Mouse (Mus musculus) heart, embryonic 14.5 days (tissue): ENCODE measurements at regions not wholly inside any gene's neighbourhood (a gene's known extent, or its start where the extent isn't known, plus 50 kb on each side); places are given as distances from the start of the nearest gene placed in this dataset.

Source experiments
- ATAC-seq: fragments of 200-750 bp; cut with Nextera tagmentation; 2 replicates; pipeline ENCODE4 v1.8.0; 2017; ENCODE audit warnings: low read depth, moderate TSS enrichment; ENCODE audit not compliant: insufficient number of reproducible peaks, insufficient read depth, low FRiP score
- H3K27ac ChIP-seq, 2 experiments: fragments of 200-500 bp in 1 of 2; fragments of 300-500 bp in 1 of 2; sonication (generic) in 1 of 2; replicated peaks in 1 of 2; 2 replicates each; pipeline ENCODE4 v1.5.1; 2012 to 2014; ENCODE audit warnings: low read depth in 2 of 2, low read length in 2 of 2, control low read depth in 1 of 2, mild to moderate bottlenecking in 1 of 2, mixed read lengths in 1 of 2; ENCODE audit not compliant: control insufficient read depth in 1 of 2, insufficient read depth in 1 of 2
- H3K27me3 ChIP-seq: fragments of 300-500 bp; sonication (generic); 2 replicates; pipeline ENCODE4 v1.6.1; 2014; ENCODE audit warnings: mild to moderate bottlenecking, low read length, control low read depth; ENCODE audit not compliant: control insufficient read depth, insufficient read depth
- H3K36me3 ChIP-seq: fragments of 300-500 bp; sonication (generic); 2 replicates; pipeline ENCODE4 v1.6.1; 2014; ENCODE audit warnings: mild to moderate bottlenecking, control low read depth, low read length, mixed read lengths; ENCODE audit not compliant: control insufficient read depth, insufficient read depth
- H3K4me1 ChIP-seq, 2 experiments: fragments of 200-500 bp in 1 of 2; fragments of 300-500 bp in 1 of 2; sonication (generic) in 1 of 2; 2 replicates each; pipeline ENCODE4 v1.6.1; 2012 to 2014; ENCODE audit warnings: low read length in 2 of 2, control low read depth in 1 of 2, mixed read lengths in 1 of 2; ENCODE audit not compliant: control insufficient read depth in 2 of 2, insufficient read depth in 2 of 2
- H3K4me2 ChIP-seq: fragments of 300-500 bp; sonication (generic); 2 replicates; pipeline ENCODE4 v1.6.1; 2014; ENCODE audit warnings: mild to moderate bottlenecking, low read length
- H3K4me3 ChIP-seq, 2 experiments: fragments of 200-500 bp in 1 of 2; fragments of 300-500 bp in 1 of 2; sonication (generic) in 1 of 2; 2 replicates each; pipeline ENCODE4 v1.5.1; 2012 to 2014; ENCODE audit warnings: low read length in 2 of 2, mild to moderate bottlenecking in 2 of 2, control low read depth in 1 of 2, low read depth in 1 of 2, moderate library complexity in 1 of 2; ENCODE audit not compliant: control insufficient read depth in 1 of 2, insufficient read depth in 1 of 2
- H3K9ac ChIP-seq: fragments of 300-500 bp; sonication (generic); 2 replicates; pipeline ENCODE4 v1.6.1; 2014; ENCODE audit warnings: mild to moderate bottlenecking, low read length
- H3K9me3 ChIP-seq: fragments of 300-500 bp; sonication (generic); 2 replicates; pipeline ENCODE4 v1.6.1; 2016; ENCODE audit warnings: low read length, control low read depth; ENCODE audit not compliant: control insufficient read depth
- WGBS: fragments of 180-500 bp; shearing (Covaris S2); extraction: QIAGEN DNeasy Blood & Tissue Kit; methylation state at CpG from one replicate; pipeline ENCODE4 v1.1.7; 2014; 5-methylcytosine and 5-hydroxymethylcytosine counted together

- H3K9ac ChIP-seq, result no peak overlapping the region
- no peaks in the 10 kb centered on the region for H3K36me3 ChIP-seq
- no peak overlapping the region for H3K4me3 ChIP-seq
- H3K9me3 ChIP-seq, result no peaks in the 10 kb centered on the region
- H3K27ac ChIP-seq, result no peak overlapping the region
- no peaks in the 10 kb centered on the region for H3K4me1 ChIP-seq
- ATAC-seq, result no peak
- no peaks in the 10 kb centered on the region for H3K27me3 ChIP-seq
- 76% methylated on average over 3 of the region's 3 CpGs for WGBS
- no peak overlapping the region for H3K4me2 ChIP-seq
Observed at GRCm38 (mm10) chr6:50713297-50713696, 59.1 kb upstream of the Npvf start.

- Histone ChIP-seq H3K9ac (no peak overlapping the region), H3K9me3 (no peaks in the 10 kb centered on the region), H3K4me2 (no peak overlapping the region), H3K4me1 (no peaks in the 10 kb centered on the region), H3K27ac (no peak overlapping the region), H3K4me3 (no peak overlapping the region), H3K36me3 (no peaks in the 10 kb centered on the region), H3K27me3 (no peaks in the 10 kb centered on the region)
- 48% methylated on average over 4 of the region's 4 CpGs for WGBS
- no peak for ATAC-seq
Observed at GRCm38 (mm10) chr6:50718631-50719030, 64.4 kb upstream of the Npvf start.

- H3K27me3 ChIP-seq, result no peaks in the 10 kb centered on the region
- 41% methylated on average over 4 of the region's 4 CpGs for WGBS
- H3K9ac ChIP-seq, result no peak overlapping the region
- H3K36me3 ChIP-seq, result no peaks in the 10 kb centered on the region
- H3K9me3 ChIP-seq, result no peaks in the 10 kb centered on the region
- H3K4me3 ChIP-seq, result no peak overlapping the region
- no peak overlapping the region for H3K27ac ChIP-seq
- H3K4me1 ChIP-seq, result no peaks in the 10 kb centered on the region
- no peak overlapping the region for H3K4me2 ChIP-seq
- ATAC-seq, result no peak
Observed at GRCm38 (mm10) chr6:50720346-50720745, 66.1 kb upstream of the Npvf start.

GRCm38 (mm10) chr6:50725640-50726039 lies 71.4 kb upstream of the Npvf start:
- Histone ChIP-seq H3K27ac (no peak overlapping the region), H3K36me3 (no peaks in the 10 kb centered on the region), H3K27me3 (no peaks in the 10 kb centered on the region), H3K9ac (no peak overlapping the region), H3K4me3 (no peak overlapping the region), H3K4me2 (no peak overlapping the region), H3K4me1 (no peaks in the 10 kb centered on the region), H3K9me3 (no peaks in the 10 kb centered on the region)
- no peak for ATAC-seq
- 88% methylated on average over 3 of the region's 3 CpGs for WGBS

- H3K36me3 ChIP-seq, result no peaks in the 10 kb centered on the region
- H3K9me3 ChIP-seq, result no peaks in the 10 kb centered on the region
Observed at GRCm38 (mm10) chr6:50726166-50726591, 71.9 kb upstream of the Npvf start.

GRCm38 (mm10) chr6:50730744-50731718 lies 76.8 kb upstream of the Npvf start:
- H3K9me3 ChIP-seq, result no peaks in the 10 kb centered on the region
- no peaks in the 10 kb centered on the region for H3K36me3 ChIP-seq
- H3K4me2 ChIP-seq, result no peak overlapping the region
- no peak for ATAC-seq
- H3K4me3 ChIP-seq, result no peak overlapping the region
- H3K27me3 ChIP-seq, result no peaks in the 10 kb centered on the region
- H3K27ac ChIP-seq, result no peak overlapping the region
- H3K4me1 ChIP-seq, result no peaks in the 10 kb centered on the region
- 65% methylated on average over 14 of the region's 14 CpGs for WGBS
- no peak overlapping the region for H3K9ac ChIP-seq

More at GRCm38 (mm10) chr6:50726166-50726591, 71.9 kb upstream of the Npvf start:
- 88% methylated on average over 9 of the region's 9 CpGs for WGBS
- no peak for ATAC-seq
- no peak overlapping the region for H3K9ac ChIP-seq
- no peaks in the 10 kb centered on the region for H3K27me3 ChIP-seq
- H3K4me1 ChIP-seq, result no peaks in the 10 kb centered on the region
- H3K27ac ChIP-seq, result no peak overlapping the region
- no peak overlapping the region for H3K4me3 ChIP-seq
- H3K4me2 ChIP-seq, result no peak overlapping the region

GRCm38 (mm10) chr6:50734701-50735100 lies 80.5 kb upstream of the Npvf start:
- Histone ChIP-seq H3K9me3 (no peaks in the 10 kb centered on the region), H3K4me3 (no peak overlapping the region), H3K27me3 (no peaks in the 10 kb centered on the region), H3K9ac (no peak overlapping the region), H3K4me1 (no peaks in the 10 kb centered on the region), H3K4me2 (no peak overlapping the region), H3K36me3 (no peaks in the 10 kb centered on the region), H3K27ac (no peak overlapping the region)
- ATAC-seq, result no peak
- WGBS, result 95% methylated on average over 2 of the region's 2 CpGs
